Mouse (Mus musculus) lung, adult 2 months (tissue): ENCODE measurements around the gene Snai3. TPM values are rescaled to one million over a fixed set of nuclear protein-coding genes. Genes with fewer than 3 reads are reported as not detected.

Source experiments
- DNase-seq: peaks from one replicate; pipeline ENCODE4 v3.0.0; 2022
- H3K4me1 ChIP-seq: fragments of 200-500 bp; 2 replicates; pipeline ENCODE4 v1.6.1; 2011; ENCODE audit warnings: low read length; ENCODE audit not compliant: control insufficient read depth, insufficient read depth
- H3K4me3 ChIP-seq: fragments of 200-500 bp; replicated peaks from 2 replicates; pipeline ENCODE3; 2011; ENCODE audit warnings: low read depth, mild to moderate bottlenecking, control low read depth, low read length; ENCODE audit errors: extremely low read depth
- CTCF ChIP-seq: fragments of 200-500 bp; IDR thresholded peaks from 2 replicates; pipeline ENCODE4 v1.5.1; 2011; ENCODE audit warnings: mild to moderate bottlenecking, low read length, control low read depth; ENCODE audit not compliant: insufficient read depth
- POLR2A ChIP-seq: fragments of 200-500 bp; IDR thresholded peaks from 2 replicates; pipeline ENCODE4 v1.6.1; 2011; ENCODE audit warnings: low read depth, mild to moderate bottlenecking, control low read depth, low read length, borderline replicate concordance; ENCODE audit errors: extremely low read depth
- WGBS: fragments of 180-500 bp; shearing (Covaris S2); methylation state at CpG from one replicate; pipeline ENCODE4 v1.1.7; 2018; 5-methylcytosine and 5-hydroxymethylcytosine counted together
- polyA plus RNA-seq: library from polyadenylated mRNA; depleted of rRNA; stranded (reverse); fragments of >200 nt; gene quantifications from 2 replicates; pipeline ENCODE4 v1.2.3, GENCODE M21; 2012

Gene Snai3
- polyA plus RNA-seq, 1 experiment, result 1.5 TPM

DNA sequence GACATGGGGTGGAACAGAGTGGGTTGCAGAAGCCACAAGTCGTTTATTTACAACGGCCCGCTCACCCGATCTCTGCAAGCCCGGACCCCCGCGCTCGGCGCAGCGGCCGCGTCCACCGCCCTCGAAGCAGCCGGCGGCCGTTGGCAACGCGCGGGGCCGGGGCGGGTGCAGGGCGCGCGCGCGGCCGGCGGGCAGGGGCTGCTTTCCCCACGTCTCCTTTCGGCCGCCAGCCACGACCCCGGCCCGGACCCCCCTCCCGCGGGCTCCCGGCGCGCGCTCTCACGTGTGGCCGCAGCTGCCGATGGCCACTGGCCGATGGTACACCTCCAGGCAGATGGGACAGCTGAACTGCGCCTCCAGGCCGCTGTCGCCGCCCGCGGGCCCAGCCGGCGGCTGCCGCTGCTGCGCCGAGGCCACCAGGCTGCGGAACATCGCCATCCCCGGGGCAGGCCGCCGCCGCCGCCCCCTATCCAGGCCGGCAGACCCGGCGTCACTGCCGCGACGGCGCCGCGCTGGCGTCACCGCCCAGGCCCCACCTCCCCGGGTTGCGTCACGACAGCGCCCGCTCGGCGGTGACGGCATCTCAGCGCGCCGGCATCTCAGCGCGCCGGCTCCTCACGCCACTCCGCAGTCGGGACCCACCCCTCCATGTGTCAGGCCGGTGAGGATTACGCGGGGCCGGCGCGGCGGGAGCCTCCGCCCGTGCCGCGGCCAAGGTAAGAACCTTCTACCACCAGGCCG is 15.2 kb upstream of the Snai3 start, which contains the start of the genes Rnf166 and Ctu2:
Rnf166 (minus strand) TSS at position 485 of the 741 bp plus-strand sequence.
Ctu2 (plus strand) TSS at position 564 of the 741 bp plus-strand sequence.
- WGBS, result under 1% methylated on average over 101 of the region's 103 CpGs
- peak within 1 kb of the TSS; percentile 95 for H3K4me3 ChIP-seq

DNA sequence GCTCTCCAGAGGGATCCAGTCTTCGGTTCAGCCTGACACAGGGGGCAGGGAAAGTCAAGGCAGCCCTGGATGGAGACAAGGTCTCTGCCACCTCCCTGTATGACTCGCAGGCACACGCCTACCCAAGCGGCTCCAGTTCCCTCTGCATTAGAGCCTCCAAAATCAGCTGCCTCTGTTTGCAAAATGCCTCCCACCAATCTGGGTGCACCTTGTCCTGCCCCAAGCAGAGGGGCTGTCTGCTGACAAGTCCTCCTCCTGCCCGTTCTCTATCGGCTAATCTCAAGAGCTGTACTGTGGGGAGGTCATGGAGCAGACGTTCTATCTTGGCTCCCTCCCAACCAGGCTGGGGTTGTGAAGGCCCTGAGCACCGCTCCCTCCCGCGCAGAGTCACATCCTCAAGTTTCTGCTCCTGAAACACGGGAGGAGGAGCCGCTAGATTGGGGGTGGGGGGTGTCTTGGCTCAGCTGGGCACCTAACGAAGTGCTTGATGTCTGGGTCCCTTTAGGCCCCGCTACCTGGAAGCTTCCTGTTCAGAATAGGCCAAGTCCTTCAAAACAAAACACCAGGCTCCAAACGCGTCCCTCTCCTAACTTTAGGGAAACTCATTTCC is 14.5 kb upstream of the Snai3 start:
- TF ChIP-seq POLR2A (no peak), CTCF (no peak)
- 4% methylated on average over 16 of the region's 16 CpGs for WGBS
- Histone ChIP-seq H3K4me1 (peaks cover 11% of the 10 kb centered on the region; the same call in 1 of the 2 replicates), H3K4me3 (peak overlapping the region; percentile 95)
- DNase-seq, result peak; percentile 36

More for the DNA sequence above, 15.2 kb upstream of the Snai3 start, which contains the start of the genes Rnf166 and Ctu2:
- DNase-seq, result peak; percentile 94
- H3K4me1 ChIP-seq, result peaks cover 11% of the 10 kb centered on the region; the same call in 1 of the 2 replicates
- TF ChIP-seq POLR2A (peak; percentile 50; the same call in 1 of the 2 replicates), CTCF (no peak)

DNA sequence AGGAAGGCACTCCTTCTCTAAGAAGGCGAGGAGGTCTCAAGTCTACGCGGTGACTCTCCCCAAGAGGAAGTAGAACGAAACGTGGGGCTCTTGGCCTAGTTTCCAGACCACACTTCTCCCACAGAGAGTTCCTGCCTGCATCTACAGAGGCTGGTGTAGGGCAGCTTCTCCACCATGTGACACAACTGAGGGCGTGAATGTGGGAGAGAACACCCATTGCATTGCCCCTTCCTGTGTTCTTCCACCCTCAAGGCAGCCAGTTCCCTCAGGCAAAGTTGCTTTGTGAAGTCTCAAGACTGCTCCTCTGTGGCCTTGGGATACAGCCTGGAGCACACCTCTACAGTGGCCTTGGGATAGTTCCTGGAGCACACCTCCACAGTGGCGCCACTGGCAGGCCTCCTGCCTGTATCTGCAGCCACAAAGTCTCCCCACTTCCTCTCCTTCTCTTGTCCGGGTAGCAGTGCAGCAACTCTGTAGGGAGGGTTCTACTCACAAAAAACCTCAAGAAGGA is 13.4 kb upstream of the Snai3 start:
- peaks cover 11% of the 10 kb centered on the region; the same call in 1 of the 2 replicates for H3K4me1 ChIP-seq
- no peak for TF ChIP-seq POLR2A
- TF ChIP-seq CTCF, result no peak
- H3K4me3 ChIP-seq, result peak overlapping the region; percentile 20
- DNase-seq, result peak; percentile 25
- 73% methylated on average over 8 of the region's 8 CpGs for WGBS

DNA sequence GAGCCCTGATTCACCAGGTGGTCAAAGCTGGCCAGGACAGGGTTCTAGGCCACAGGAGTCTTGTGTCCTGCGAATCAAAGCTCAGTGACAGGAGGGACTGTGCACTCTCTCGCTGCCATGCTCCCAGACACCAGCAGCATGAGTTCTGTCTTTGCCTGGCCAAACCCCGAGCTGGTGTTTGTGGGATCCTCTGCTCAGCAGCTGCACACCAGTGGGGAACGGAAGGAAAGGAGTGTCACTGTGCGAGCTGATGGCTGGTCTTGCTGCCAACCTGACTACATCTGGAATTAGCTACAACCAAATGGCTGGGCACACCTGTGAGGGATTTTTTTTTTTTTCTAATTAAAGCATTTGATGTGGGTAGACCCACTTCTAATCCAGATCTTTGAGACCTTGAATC is 10.2 kb upstream of the Snai3 start:
- no peak for TF ChIP-seq POLR2A
- TF ChIP-seq CTCF, result no peak
- H3K4me3 ChIP-seq, result no peak overlapping the region
- H3K4me1 ChIP-seq, result peaks cover 8% of the 10 kb centered on the region; the same call in 1 of the 2 replicates
- DNase-seq, result no peak
- WGBS, result 74% methylated on average over 5 of the region's 5 CpGs

DNA sequence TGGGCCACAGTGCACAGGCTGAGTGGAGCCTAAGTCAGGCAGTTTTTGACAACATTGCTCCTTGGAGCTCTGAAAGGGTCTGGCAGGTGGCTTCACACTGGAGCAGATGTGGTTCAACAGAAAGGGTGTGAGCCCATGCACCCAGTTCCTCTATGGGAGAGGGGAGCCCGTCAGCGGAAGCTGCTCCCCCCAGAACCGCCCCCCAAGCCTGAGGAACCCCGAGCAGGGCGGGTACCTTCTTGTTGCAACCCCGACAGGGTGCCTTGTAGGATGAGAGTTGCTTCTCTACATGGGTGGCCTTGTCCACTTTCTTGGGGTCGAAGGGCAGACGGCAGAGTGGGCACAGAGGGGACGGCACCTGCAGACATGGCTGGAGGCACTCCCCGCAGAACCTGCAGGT is 9.4 kb upstream of the Snai3 start:
- H3K4me3 ChIP-seq, result no peak overlapping the region

DNA sequence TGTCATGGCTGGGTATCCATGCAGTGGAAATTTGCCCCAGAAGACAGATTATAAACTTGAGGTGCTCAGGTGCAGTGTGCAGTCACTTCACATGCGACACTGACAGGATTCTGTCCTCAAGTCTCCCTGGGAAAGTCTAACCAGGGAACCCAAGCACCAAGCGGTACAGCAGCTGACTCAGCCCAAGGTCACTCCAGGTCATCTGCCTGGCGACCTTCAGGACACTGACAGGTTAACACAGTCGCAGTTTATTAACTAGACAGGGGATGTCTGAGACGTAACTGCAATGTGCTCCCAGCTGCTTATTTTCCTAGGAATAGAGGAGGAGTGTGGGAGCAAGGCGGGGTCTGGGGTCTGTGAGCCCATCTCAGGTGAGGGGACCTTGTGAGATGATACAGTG is 8.9 kb upstream of the Snai3 start:
- 84% methylated on average over 6 of the region's 6 CpGs for WGBS

More for the DNA sequence above, 9.4 kb upstream of the Snai3 start:
- TF ChIP-seq POLR2A (no peak), CTCF (no peak)
- WGBS, result 79% methylated on average over 10 of the region's 10 CpGs
- H3K4me1 ChIP-seq, result peaks cover 9% of the 10 kb centered on the region; the same call in 1 of the 2 replicates
- DNase-seq, result no peak

DNA sequence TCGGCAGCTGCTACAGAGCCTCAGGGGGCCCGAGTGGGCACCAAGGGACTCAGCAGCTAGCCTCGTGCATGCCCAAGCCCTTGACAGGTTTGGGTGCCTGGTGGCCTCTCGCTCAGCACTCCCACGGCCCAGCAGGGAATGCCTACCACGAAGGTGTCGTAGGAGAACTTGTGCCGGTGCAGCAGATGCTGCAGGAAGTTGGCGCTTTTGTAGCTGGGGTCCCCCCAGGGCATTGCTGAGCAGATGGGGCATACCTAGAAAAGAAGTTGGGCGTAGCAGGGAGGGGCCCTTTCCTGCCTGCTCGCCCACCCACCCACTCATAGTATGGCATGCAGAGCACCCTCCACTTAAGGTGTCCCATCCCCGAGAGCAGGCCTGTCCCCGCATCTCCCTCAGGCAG is 7.3 kb upstream of the Snai3 start:
- H3K4me3 ChIP-seq, result no peak overlapping the region
- TF ChIP-seq CTCF (no peak), POLR2A (no peak)
- no peak for DNase-seq
- H3K4me1 ChIP-seq, result peaks cover 7% of the 10 kb centered on the region
- WGBS, result 83% methylated on average over 13 of the region's 13 CpGs

More for the DNA sequence above, 8.9 kb upstream of the Snai3 start:
- H3K4me3 ChIP-seq, result no peak overlapping the region
- TF ChIP-seq CTCF (no peak), POLR2A (no peak)
- 0 out of 2 replicates have a peak, but pooled peaks cover 5% of the 10 kb centered on the region for H3K4me1 ChIP-seq
- DNase-seq, result no peak

DNA sequence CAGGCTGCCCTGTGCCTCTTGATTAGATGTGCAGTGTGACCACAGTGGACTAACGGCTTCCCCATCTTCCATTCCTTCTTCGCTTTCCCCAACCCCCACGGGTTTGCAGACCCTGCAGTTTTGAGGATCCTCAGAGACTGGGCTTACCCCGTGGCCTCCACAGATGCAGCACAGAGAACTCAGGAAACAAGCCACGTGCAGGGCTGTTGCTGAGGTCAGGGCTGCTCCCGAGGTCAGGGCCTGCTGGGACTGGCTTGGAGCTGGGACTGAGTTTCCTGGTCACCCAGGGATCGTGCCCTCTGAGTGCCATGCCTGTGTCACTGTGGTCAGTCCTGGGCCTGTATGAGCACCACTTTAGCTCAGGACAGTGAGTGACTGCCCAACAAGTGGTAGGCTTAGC is 4.5 kb upstream of the Snai3 start:
- TF ChIP-seq POLR2A, result no peak
- no peak for TF ChIP-seq CTCF
- peaks cover 7% of the 10 kb centered on the region for H3K4me1 ChIP-seq
- 71% methylated on average over 7 of the region's 7 CpGs for WGBS

DNA sequence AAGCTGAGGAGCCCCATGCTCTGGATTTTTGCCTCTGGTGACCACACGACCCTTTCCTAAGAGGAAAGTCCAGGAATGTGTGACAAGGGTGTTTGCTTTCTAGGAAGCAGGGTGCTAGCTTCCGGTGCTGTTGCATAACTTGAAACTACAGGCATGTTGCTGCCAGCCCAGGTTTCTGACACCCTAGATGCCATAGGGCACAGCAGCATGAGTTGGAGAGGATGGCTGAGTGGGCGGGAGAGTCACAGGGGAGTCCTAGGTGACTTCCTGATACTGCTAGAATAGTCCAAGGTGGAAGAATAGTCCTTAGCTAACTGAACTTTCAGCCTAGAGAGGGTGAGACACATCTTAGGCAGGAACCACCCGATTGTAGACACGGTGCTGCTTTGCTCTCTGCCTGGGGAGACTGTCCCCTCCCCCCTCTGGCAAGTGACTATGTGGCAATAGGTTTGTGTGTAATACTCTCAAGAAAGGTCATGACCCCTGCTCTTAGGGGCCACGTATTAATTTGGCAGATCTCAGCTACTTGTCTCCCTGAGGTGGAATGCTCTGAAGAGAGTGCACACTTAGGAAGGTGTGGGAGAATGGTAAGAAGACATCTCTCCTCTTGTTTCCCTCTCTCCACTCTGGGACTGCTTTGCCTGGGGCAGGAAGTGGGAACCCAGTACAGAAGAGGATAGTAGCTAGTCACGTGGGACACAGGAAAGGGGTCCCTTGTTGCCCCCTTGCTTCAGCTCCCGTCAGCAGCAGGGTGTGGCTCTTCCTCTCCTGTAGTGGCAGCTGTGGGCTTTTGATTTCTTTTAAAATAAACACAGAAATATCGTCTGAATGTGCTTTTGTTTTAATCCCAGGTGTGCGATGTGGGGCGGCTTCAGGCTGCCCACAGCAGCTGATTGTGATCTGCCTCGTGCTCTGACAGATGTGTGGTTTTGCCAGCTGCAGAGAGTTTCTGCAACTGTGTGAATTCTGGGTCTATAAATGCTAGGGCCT is 3.4 kb upstream of the Snai3 start:
- no peak for TF ChIP-seq CTCF
- no peak for TF ChIP-seq POLR2A
- DNase-seq, result peak; percentile 48
- peaks cover 7% of the 10 kb centered on the region for H3K4me1 ChIP-seq
- H3K4me3 ChIP-seq, result no peak overlapping the region
- WGBS, result 18% methylated on average over 12 of the region's 12 CpGs

More for the DNA sequence above, 4.5 kb upstream of the Snai3 start:
- DNase-seq, result no peak
- no peak overlapping the region for H3K4me3 ChIP-seq
